Mouse (Mus musculus) hindbrain, embryonic 14.5 days (tissue): ENCODE measurements at regions not wholly inside any gene's neighbourhood (a gene's known extent, or its start where the extent isn't known, plus 50 kb on each side); places are given as distances from the start of the nearest gene placed in this dataset.

Experiments
- ATAC-seq: fragments of 200-750 bp; cut with Nextera tagmentation; 2 replicates; pipeline ENCODE4 v1.8.0; 2017; ENCODE audit warnings: moderate number of reproducible peaks, mild to moderate bottlenecking, moderate TSS enrichment, moderate library complexity; ENCODE audit not compliant: low FRiP score
- DNase-seq: peaks from one replicate; pipeline ENCODE4 v3.0.0-alpha.2; 2015; ENCODE audit warnings: low spot score
- H3K27ac ChIP-seq: fragments of 300-500 bp; sonication (generic); 2 replicates; pipeline ENCODE4 v1.5.1; 2014; ENCODE audit warnings: mild to moderate bottlenecking, moderate library complexity
- H3K27me3 ChIP-seq: fragments of 300-500 bp; sonication (generic); 2 replicates; pipeline ENCODE4 v1.6.1; 2014; ENCODE audit warnings: mild to moderate bottlenecking, low read length, mixed read lengths; ENCODE audit not compliant: control insufficient read depth, insufficient read depth
- H3K36me3 ChIP-seq: fragments of 300-500 bp; sonication (generic); replicated peaks from 2 replicates; pipeline ENCODE4 v1.6.1; 2014; ENCODE audit not compliant: control insufficient read depth, insufficient read depth
- H3K4me1 ChIP-seq: fragments of 300-500 bp; sonication (generic); replicated peaks from 2 replicates; pipeline ENCODE4 v1.6.1; 2014; ENCODE audit warnings: antibody characterized with exemption, low read length, mixed read lengths; ENCODE audit not compliant: control insufficient read depth, insufficient read depth
- H3K4me2 ChIP-seq: fragments of 300-500 bp; sonication (generic); replicated peaks from 2 replicates; pipeline ENCODE4 v1.6.1; 2014; ENCODE audit warnings: mild to moderate bottlenecking, moderate library complexity
- H3K4me3 ChIP-seq: fragments of 300-500 bp; sonication (generic); replicated peaks from 2 replicates; pipeline ENCODE4 v1.5.1; 2014; ENCODE audit warnings: mild to moderate bottlenecking, low read length
- H3K9ac ChIP-seq: fragments of 300-500 bp; sonication (generic); 2 replicates; pipeline ENCODE4 v1.6.1; 2014
- H3K9me3 ChIP-seq: fragments of 300-500 bp; sonication (generic); 2 replicates; pipeline ENCODE4 v1.6.1; 2016; ENCODE audit warnings: low read length; ENCODE audit not compliant: control insufficient read depth
- WGBS: fragments of 180-500 bp; shearing (Covaris S2); extraction: QIAGEN DNeasy Blood & Tissue Kit; methylation state at CpG from one replicate; pipeline ENCODE4 v1.1.7; 2014; 5-methylcytosine and 5-hydroxymethylcytosine counted together

GRCm38 (mm10) chr14:25266846-25267245, 192.1 kb upstream of the Zmiz1 start:
- DNase-seq (peak; percentile 30), ATAC-seq (no peak)
- no peaks in the 10 kb centered on the region for H3K36me3 ChIP-seq
- H3K9ac ChIP-seq, result 0 out of 2 replicates have a peak overlapping the region, but pooled peaks have one; percentile 24
- 32% methylated on average over 4 of the region's 4 CpGs for WGBS
- H3K4me2 ChIP-seq, result no peak overlapping the region
- peak overlapping the region; percentile 36; the same call in 1 of the 2 replicates for H3K27ac ChIP-seq
- no peaks in the 10 kb centered on the region for H3K27me3 ChIP-seq
- H3K4me3 ChIP-seq, result no peak overlapping the region
- H3K4me1 ChIP-seq, result peaks cover 20% of the 10 kb centered on the region
- H3K9me3 ChIP-seq, result no peaks in the 10 kb centered on the region

GRCm38 (mm10) chr14:25268090-25268631, 190.8 kb upstream of the Zmiz1 start:
- Histone ChIP-seq H3K9ac (no peak overlapping the region), H3K27me3 (no peaks in the 10 kb centered on the region), H3K9me3 (no peaks in the 10 kb centered on the region), H3K4me3 (no peak overlapping the region), H3K27ac (no peak overlapping the region), H3K4me1 (peaks cover 20% of the 10 kb centered on the region), H3K36me3 (no peaks in the 10 kb centered on the region), H3K4me2 (no peak overlapping the region)
- WGBS, result 76% methylated on average over 13 of the region's 13 CpGs
- ATAC-seq, result no peak
- DNase-seq, result no peak

GRCm38 (mm10) chr14:25270227-25270876, 188.6 kb upstream of the Zmiz1 start:
- Histone ChIP-seq H3K4me3 (no peak overlapping the region), H3K27ac (no peak overlapping the region), H3K36me3 (no peaks in the 10 kb centered on the region), H3K9me3 (no peaks in the 10 kb centered on the region), H3K4me2 (no peak overlapping the region), H3K4me1 (peaks cover 20% of the 10 kb centered on the region), H3K27me3 (no peaks in the 10 kb centered on the region), H3K9ac (no peak overlapping the region)
- 18% methylated on average over 11 of the region's 11 CpGs for WGBS
- ATAC-seq, result peak; percentile 68; the same call in 1 of the 2 replicates
- DNase-seq, result peak; percentile 46

GRCm38 (mm10) chr14:25272366-25273156, 186.4 kb upstream of the Zmiz1 start:
- H3K36me3 ChIP-seq, result no peaks in the 10 kb centered on the region
- no peak overlapping the region for H3K4me3 ChIP-seq
- peaks cover 10% of the 10 kb centered on the region for H3K4me1 ChIP-seq
- H3K27me3 ChIP-seq, result no peaks in the 10 kb centered on the region
- DNase-seq (no peak), ATAC-seq (no peak)
- no peak overlapping the region for H3K27ac ChIP-seq
- no peak overlapping the region for H3K4me2 ChIP-seq
- no peaks in the 10 kb centered on the region for H3K9me3 ChIP-seq
- 73% methylated on average over 11 of the region's 11 CpGs for WGBS
- H3K9ac ChIP-seq, result no peak overlapping the region

GRCm38 (mm10) chr14:25279751-25280150, 179.2 kb upstream of the Zmiz1 start:
- Histone ChIP-seq H3K9ac (no peak overlapping the region), H3K27ac (0 out of 2 replicates have a peak overlapping the region, but pooled peaks have one; percentile 3), H3K9me3 (no peaks in the 10 kb centered on the region), H3K36me3 (no peaks in the 10 kb centered on the region), H3K4me1 (peaks cover 27% of the 10 kb centered on the region), H3K4me3 (no peak overlapping the region), H3K4me2 (no peak overlapping the region), H3K27me3 (no peaks in the 10 kb centered on the region)
- ATAC-seq (no peak), DNase-seq (no peak)

GRCm38 (mm10) chr14:25292557-25292956, 166.4 kb upstream of the Zmiz1 start:
- Histone ChIP-seq H3K4me3 (no peak overlapping the region), H3K9ac (no peak overlapping the region), H3K27ac (no peak overlapping the region), H3K4me1 (no peaks in the 10 kb centered on the region; the same call in 1 of the 2 replicates), H3K27me3 (no peaks in the 10 kb centered on the region), H3K9me3 (no peaks in the 10 kb centered on the region), H3K36me3 (no peaks in the 10 kb centered on the region), H3K4me2 (no peak overlapping the region)
- 75% methylated on average over 1 of the region's 1 CpGs for WGBS
- DNase-seq (no peak), ATAC-seq (no peak)

GRCm38 (mm10) chr14:25294226-25294625, 164.8 kb upstream of the Zmiz1 start:
- DNase-seq, result no peak
- Histone ChIP-seq H3K36me3 (no peaks in the 10 kb centered on the region), H3K9me3 (no peaks in the 10 kb centered on the region), H3K4me3 (no peak overlapping the region), H3K9ac (no peak overlapping the region), H3K27ac (no peak overlapping the region), H3K4me1 (no peaks in the 10 kb centered on the region; the same call in 1 of the 2 replicates), H3K27me3 (no peaks in the 10 kb centered on the region), H3K4me2 (no peak overlapping the region)
- WGBS, result 60% methylated on average over 4 of the region's 4 CpGs
- ATAC-seq, result no peak

GRCm38 (mm10) chr14:25295688-25296350, 163.2 kb upstream of the Zmiz1 start:
- ATAC-seq, result no peak
- no peak for DNase-seq

GRCm38 (mm10) chr14:25299673-25300190, 159.3 kb upstream of the Zmiz1 start:
- DNase-seq, result no peak
- H3K9ac ChIP-seq, result no peak overlapping the region
- WGBS, result 81% methylated on average over 3 of the region's 3 CpGs
- ATAC-seq, result no peak
- peaks cover 24% of the 10 kb centered on the region; the same call in 1 of the 2 replicates for H3K4me1 ChIP-seq
- H3K27me3 ChIP-seq, result no peaks in the 10 kb centered on the region
- no peak overlapping the region for H3K4me3 ChIP-seq
- H3K4me2 ChIP-seq, result no peak overlapping the region
- H3K36me3 ChIP-seq, result no peaks in the 10 kb centered on the region
- H3K9me3 ChIP-seq, result no peaks in the 10 kb centered on the region
- H3K27ac ChIP-seq, result no peak overlapping the region

More at GRCm38 (mm10) chr14:25295688-25296350, 163.2 kb upstream of the Zmiz1 start:
- Histone ChIP-seq H3K36me3 (no peaks in the 10 kb centered on the region), H3K4me1 (no peaks in the 10 kb centered on the region; the same call in 1 of the 2 replicates), H3K4me2 (no peak overlapping the region), H3K4me3 (no peak overlapping the region), H3K27ac (no peak overlapping the region), H3K9ac (no peak overlapping the region), H3K9me3 (no peaks in the 10 kb centered on the region), H3K27me3 (no peaks in the 10 kb centered on the region)
- WGBS, result 39% methylated on average over 4 of the region's 5 CpGs
